Mouse (Mus musculus) adrenal gland, postnatal 10 days (tissue): ENCODE results near the gene Abcc12. TPM values are rescaled to one million over a fixed set of nuclear protein-coding genes. Genes with fewer than 3 reads are reported as not detected.

Source experiments
- microRNA-seq: library from miRNA; unstranded; fragments of <30 nt; microRNA quantifications from one replicate; pipeline ENCODE4 v1.2.0, GENCODE M21; 2021
- total RNA-seq, 2 experiments: library from RNA; stranded (reverse); gene quantifications; 2 replicates each; pipeline ENCODE4 v1.2.3; 2021

Gene Abcc12
- total RNA-seq, 2 experiments from 2014 or later = 0.18 to 0.21 TPM

Small RNA genes lying within 50 kb of the gene (microRNA-seq; reads per million reads assigned to microRNA genes)
- not detected for gene Gm44348

Other genes starting within 250 kb of the Abcc12 start
- gene Lonp2, start 43.4 kb upstream of the Abcc12 start, total RNA-seq = 100 to 1,000 TPM; 131 to 138 TPM
- 1 to 10 TPM; 2.8 to 2.9 TPM for gene Gm10638, start 165.0 kb upstream of the Abcc12 start, total RNA-seq
- gene Siah1a, start 165.2 kb upstream of the Abcc12 start, total RNA-seq = 10 to 100 TPM; 19.4 to 23.0 TPM